8 mouse cellular contexts compared by ENCODE assay signal in genomic region chr7:43562651-43563070, GRCm38 (mm10). TPM values are rescaled to one million over a fixed set of nuclear protein-coding genes. Genes with fewer than 3 reads are reported as not detected.
A peak's percentile ranks its signal among the peaks of the same experiment; 100 is the strongest.
DNase-seq lines count a peak whose midpoint lies in the region; ATAC-seq and TF ChIP-seq lines count a peak whose summit lies in the region.

No protein-coding gene starts in this region.

- peak overlapping the region; percentile 87 for H3K27ac ChIP-seq in hindbrain, embryonic 11.5 days (ENCODE audit: low read depth, low read length)
- 0 out of 2 replicates have a peak overlapping the region, but pooled peaks have one; percentile 41 for H3K27ac ChIP-seq in liver, embryonic 15.5 days (replicated peaks)

- H3K4me2 ChIP-seq in hindbrain, embryonic 11.5 days (replicated peaks; ENCODE audit: low read depth, low read length), result peak overlapping the region; percentile 58
- H3K4me2 ChIP-seq in liver, embryonic 15.5 days, result peak overlapping the region; percentile 77

- no peaks in the 10 kb centered on the region for H3K36me3 ChIP-seq in hindbrain, embryonic 11.5 days (ENCODE audit: control insufficient read depth, insufficient read depth, low read length)
- H3K36me3 ChIP-seq in liver, embryonic 15.5 days (replicated peaks), result no peaks in the 10 kb centered on the region

- TF ChIP-seq CTCF in lung, adult 2 months (IDR thresholded peaks at IDR 0.05; ENCODE audit: insufficient read depth, low read length), result no peak

- DNase-seq in lung, adult 2 months, result no peak
- DNase-seq in lung, postnatal 14 days, result no peak
- DNase-seq in embryo, embryonic 10 days (ENCODE audit: low spot score), result peak; percentile 37
- peak; percentile 60 for DNase-seq in hindbrain, embryonic 11.5 days (ENCODE audit: low spot score)
- no peak for DNase-seq in right cerebral cortex, adult 2 months (ENCODE audit: low spot score in 2 of 2)
- no peak for DNase-seq in left cerebral cortex, adult 11 months (ENCODE audit: low spot score)

- no peak for TF ChIP-seq POLR2A in lung, adult 2 months (IDR thresholded peaks at IDR 0.05; ENCODE audit: borderline replicate concordance, extremely low read depth, low read depth, low read length)

- under 1% methylated on average over 10 of the region's 10 CpGs for WGBS in lung, adult 2 months
- under 1% methylated on average over 10 of the region's 10 CpGs for WGBS in hindbrain, embryonic 11.5 days
- WGBS in liver, embryonic 15.5 days (ENCODE audit: insufficient replicate concordance), result under 1% methylated on average over 10 of the region's 10 CpGs

- peaks cover 6% of the 10 kb centered on the region for H3K4me1 ChIP-seq in lung, adult 2 months (ENCODE audit: control insufficient read depth, insufficient read depth, low read length)
- peaks cover 4% of the 10 kb centered on the region for H3K4me1 ChIP-seq in hindbrain, embryonic 11.5 days (replicated peaks; ENCODE audit: control insufficient read depth, insufficient read depth, low read length)
- 0 out of 2 replicates have a peak, but pooled peaks cover 2% of the 10 kb centered on the region for H3K4me1 ChIP-seq in liver, embryonic 15.5 days (replicated peaks)

- H3K9me3 ChIP-seq in hindbrain, embryonic 11.5 days (ENCODE audit: control insufficient read depth, low read length), result no peaks in the 10 kb centered on the region
- no peaks in the 10 kb centered on the region for H3K9me3 ChIP-seq in liver, embryonic 15.5 days (replicated peaks)

- peak overlapping the region; percentile 76 for H3K9ac ChIP-seq in hindbrain, embryonic 11.5 days (ENCODE audit: low read depth, low read length)
- 0 out of 2 replicates have a peak overlapping the region, but pooled peaks have one; percentile 32 for H3K9ac ChIP-seq in liver, embryonic 15.5 days

- peak overlapping the region; percentile 58 for H3K4me3 ChIP-seq in lung, adult 2 months (replicated peaks; ENCODE audit: extremely low read depth, low read depth, low read length)
- peak overlapping the region; percentile 75 for H3K4me3 ChIP-seq in hindbrain, embryonic 11.5 days (ENCODE audit: low read depth, low read length)
- H3K4me3 ChIP-seq in liver, embryonic 15.5 days (replicated peaks), result peak overlapping the region; percentile 59

- no peaks in the 10 kb centered on the region for H3K27me3 ChIP-seq in hindbrain, embryonic 11.5 days (ENCODE audit: control insufficient read depth, insufficient read depth, low read length)
- no peaks in the 10 kb centered on the region for H3K27me3 ChIP-seq in liver, embryonic 15.5 days

- peak; percentile 60 for ATAC-seq in hindbrain, embryonic 11.5 days (ENCODE audit: low FRiP score)
- no peak for ATAC-seq in liver, embryonic 15.5 days (ENCODE audit: insufficient read depth)
- peak; percentile 60 for ATAC-seq in neutrophil, adult 5-6 weeks (ENCODE audit: extremely low read depth, insufficient number of reproducible peaks, low FRiP score, poor library complexity, severe bottlenecking)

RNA-seq across cellular contexts. Expression of gene Zfp658, which starts 0.6 kb away (rescaled TPM):
- 1.6 and 1.8 TPM in 2 replicates for polyA plus RNA-seq in lung, adult 2 months (2012; rRNA removed)
- 6.7 and 7.7 TPM in 2 replicates for polyA plus RNA-seq in hindbrain, embryonic 11.5 days (2014; fragmentation: Nextera tagmentation; extraction: Ambion mirVana)
- polyA plus RNA-seq in liver, embryonic 15.5 days (2015; fragmentation: Nextera tagmentation; extraction: Ambion mirVana), result 0.18 and 0.22 TPM in 2 replicates
- total RNA-seq in neutrophil, adult 5-6 weeks (2017), result 3.3 and 3.7 TPM in 2 replicates

RNA-seq across cellular contexts. Expression of gene Zfp719, which starts 16.7 kb away (rescaled TPM):
- 2.0 and 2.5 TPM in 2 replicates for polyA plus RNA-seq in lung, adult 2 months (2012; rRNA removed)
- 17.1 and 18.5 TPM in 2 replicates for polyA plus RNA-seq in hindbrain, embryonic 11.5 days (2014; fragmentation: Nextera tagmentation; extraction: Ambion mirVana)
- polyA plus RNA-seq in liver, embryonic 15.5 days (2015; fragmentation: Nextera tagmentation; extraction: Ambion mirVana), result 2.0 and 2.2 TPM in 2 replicates
- 9.1 and 9.7 TPM in 2 replicates for total RNA-seq in neutrophil, adult 5-6 weeks (2017)

RNA-seq across cellular contexts. Expression of gene Cd33, which starts 18.4 kb away (rescaled TPM):
- polyA plus RNA-seq in lung, adult 2 months (2012; rRNA removed), result 11.6 and 15.3 TPM in 2 replicates
- polyA plus RNA-seq in hindbrain, embryonic 11.5 days (2014; fragmentation: Nextera tagmentation; extraction: Ambion mirVana), result 1.2 and 1.8 TPM in 2 replicates
- polyA plus RNA-seq in liver, embryonic 15.5 days (2015; fragmentation: Nextera tagmentation; extraction: Ambion mirVana), result 3.0 and 3.6 TPM in 2 replicates
- 246 and 256 TPM in 2 replicates for total RNA-seq in neutrophil, adult 5-6 weeks (2017)

RNA-seq across cellular contexts. Expression of gene Zfp819, which starts 44.3 kb away (rescaled TPM):
- 0.09 TPM in 1 of 2 replicates, not detected in the other for polyA plus RNA-seq in lung, adult 2 months (2012; rRNA removed)
- 0.43 and 1.3 TPM in 2 replicates for polyA plus RNA-seq in hindbrain, embryonic 11.5 days (2014; fragmentation: Nextera tagmentation; extraction: Ambion mirVana)
- polyA plus RNA-seq in liver, embryonic 15.5 days (2015; fragmentation: Nextera tagmentation; extraction: Ambion mirVana), result not detected in 2 replicates
- total RNA-seq in neutrophil, adult 5-6 weeks (2017), result 0.23 and 1.6 TPM in 2 replicates

RNA-seq across cellular contexts. Expression of gene 4931406B18Rik, which starts 56.9 kb away (rescaled TPM):
- not detected in 2 replicates for polyA plus RNA-seq in lung, adult 2 months (2012; rRNA removed)
- polyA plus RNA-seq in hindbrain, embryonic 11.5 days (2014; fragmentation: Nextera tagmentation; extraction: Ambion mirVana), result not detected in 2 replicates
- polyA plus RNA-seq in liver, embryonic 15.5 days (2015; fragmentation: Nextera tagmentation; extraction: Ambion mirVana), result not detected in 2 replicates
- total RNA-seq in neutrophil, adult 5-6 weeks (2017), result 1.9 and 2.1 TPM in 2 replicates

Comparison
In these comparisons a context has a peak if more than half of its experiments do, and no peak if none do; other contexts are left out.
1. DNase-seq: peak in embryo, embryonic 10 days (single experiment) and hindbrain, embryonic 11.5 days (single experiment); none in lung, adult 2 months (single experiment), lung, postnatal 14 days (single experiment), right cerebral cortex, adult 2 months (0 of 2) and left cerebral cortex, adult 11 months (single experiment).
2. Peak in every context shown above with its lines, with median percentiles within 50 percentile points of each other: H3K4me3 ChIP-seq.